Mouse (Mus musculus) heart, embryonic 13.5 days (tissue): ENCODE results near the gene Rilpl1. TPM values are rescaled to one million over a fixed set of nuclear protein-coding genes. Genes with fewer than 3 reads are reported as not detected.

Source experiments
- ATAC-seq: fragments of 200-750 bp; cut with Nextera tagmentation; 2 replicates; pipeline ENCODE4 v1.8.0; 2017; ENCODE audit warnings: moderate TSS enrichment; ENCODE audit not compliant: insufficient number of reproducible peaks, low FRiP score, low TSS enrichment; ENCODE audit errors: extremely low read depth
- H3K27ac ChIP-seq: fragments of 300-500 bp; sonication (generic); replicated peaks from 2 replicates; pipeline ENCODE4 v1.5.1; 2015; ENCODE audit warnings: moderate library complexity, mild to moderate bottlenecking, inconsistent platforms
- H3K27me3 ChIP-seq: fragments of 300-500 bp; sonication (generic); replicated peaks from 2 replicates; pipeline ENCODE4 v1.6.1; 2015; ENCODE audit warnings: mild to moderate bottlenecking, inconsistent platforms
- H3K36me3 ChIP-seq: fragments of 300-500 bp; sonication (generic); 2 replicates; pipeline ENCODE4 v1.6.1; 2015; ENCODE audit warnings: mild to moderate bottlenecking, inconsistent platforms
- H3K4me1 ChIP-seq: fragments of 300-500 bp; sonication (generic); 2 replicates; pipeline ENCODE4 v1.6.1; 2015; ENCODE audit warnings: inconsistent platforms
- H3K4me2 ChIP-seq: fragments of 300-500 bp; sonication (generic); 2 replicates; pipeline ENCODE4 v1.6.1; 2015; ENCODE audit warnings: inconsistent platforms, mild to moderate bottlenecking, moderate library complexity
- H3K4me3 ChIP-seq: fragments of 300-500 bp; sonication (generic); 2 replicates; pipeline ENCODE4 v1.5.1; 2015; ENCODE audit warnings: moderate library complexity, mild to moderate bottlenecking, inconsistent platforms
- H3K9ac ChIP-seq: fragments of 300-500 bp; sonication (generic); 2 replicates; pipeline ENCODE4 v1.6.1; 2015; ENCODE audit warnings: inconsistent platforms, mild to moderate bottlenecking, moderate library complexity
- H3K9me3 ChIP-seq: fragments of 300-500 bp; sonication (generic); 2 replicates; pipeline ENCODE4 v1.6.1; 2016; ENCODE audit warnings: inconsistent platforms
- WGBS: fragments of 180-500 bp; shearing (Covaris S2); methylation state at CpG from one replicate; pipeline ENCODE4 v1.1.7; 2015; ENCODE audit warnings: mixed read lengths; 5-methylcytosine and 5-hydroxymethylcytosine counted together
- polyA plus RNA-seq: library from polyadenylated mRNA; unstranded; fragments of >200 nt; fragmentation: Nextera tagmentation; extraction: Ambion mirVana; gene quantifications from 2 replicates; pipeline ENCODE4 v1.2.1, GENCODE M21; 2015

Gene Rilpl1
- polyA plus RNA-seq, 1 experiment from 2014 or later = 21.8 TPM

GRCm38 (mm10) chr5:124541602-124541973, 10.4 kb upstream of the Rilpl1 start:
- 6% methylated on average over 8 of the region's 8 CpGs for WGBS
- ATAC-seq = no peak
- H3K36me3 ChIP-seq = peaks cover 42% of the 10 kb centered on the region

GRCm38 (mm10) chr5:124540905-124541601, 9.9 kb upstream of the Rilpl1 start:
- Histone ChIP-seq H3K9me3 (no peaks in the 10 kb centered on the region), H3K27ac (peak overlapping the region; percentile 90), H3K4me1 (peaks cover 27% of the 10 kb centered on the region), H3K36me3 (peaks cover 37% of the 10 kb centered on the region), H3K4me2 (peak overlapping the region; percentile 83), H3K9ac (peak overlapping the region; percentile 96), H3K4me3 (peak overlapping the region; percentile 98), H3K27me3 (no peaks in the 10 kb centered on the region)
- ATAC-seq = peak; percentile 73
- under 1% methylated on average over 81 of the region's 89 CpGs for WGBS

More at GRCm38 (mm10) chr5:124541602-124541973, 10.4 kb upstream of the Rilpl1 start:
- Histone ChIP-seq H3K9ac (peak overlapping the region; percentile 96), H3K4me3 (peak overlapping the region; percentile 98), H3K27ac (peak overlapping the region; percentile 90), H3K4me2 (peak overlapping the region; percentile 83), H3K4me1 (peaks cover 25% of the 10 kb centered on the region), H3K27me3 (no peaks in the 10 kb centered on the region), H3K9me3 (no peaks in the 10 kb centered on the region)

- Histone ChIP-seq H3K36me3 (peaks cover 30% of the 10 kb centered on the region), H3K4me3 (peak within 1 kb of the TSS; percentile 98), H3K27me3 (no peaks in the 10 kb centered on the region), H3K9me3 (no peaks in the 10 kb centered on the region), H3K4me2 (peak within 1 kb of the TSS; percentile 83), H3K27ac (peak within 1 kb of the TSS; percentile 90), H3K4me1 (peaks cover 27% of the 10 kb centered on the region), H3K9ac (peak within 1 kb of the TSS; percentile 96)
- peak; percentile 91 for ATAC-seq
- whole genome bisulfite sequencing = under 1% methylated on average over 35 of the region's 35 CpGs
Observed at GRCm38 (mm10) chr5:124540383-124540786, 9.2 kb upstream of the Rilpl1 start, which contains the start of gene Tmed2. TSS of gene Tmed2 (plus strand) at chr5:124540695.

GRCm38 (mm10) chr5:124539905-124540304, 8.7 kb upstream of the Rilpl1 start:
- Histone ChIP-seq H3K9me3 (no peaks in the 10 kb centered on the region), H3K9ac (peak overlapping the region; percentile 96), H3K4me3 (peak overlapping the region; percentile 98), H3K4me1 (peaks cover 27% of the 10 kb centered on the region), H3K27me3 (no peaks in the 10 kb centered on the region), H3K36me3 (peaks cover 25% of the 10 kb centered on the region), H3K4me2 (peak overlapping the region; percentile 65), H3K27ac (peak overlapping the region; percentile 90; the same call in 1 of the 2 replicates)
- ATAC-seq = no peak
- 72% methylated on average over 4 of the region's 4 CpGs for WGBS

GRCm38 (mm10) chr5:124538813-124539792, 7.9 kb upstream of the Rilpl1 start:
- Histone ChIP-seq H3K4me1 (peaks cover 26% of the 10 kb centered on the region), H3K4me3 (no peak overlapping the region), H3K27ac (no peak overlapping the region), H3K9ac (no peak overlapping the region), H3K36me3 (peaks cover 17% of the 10 kb centered on the region), H3K4me2 (no peak overlapping the region), H3K9me3 (no peaks in the 10 kb centered on the region), H3K27me3 (no peaks in the 10 kb centered on the region)
- 79% methylated on average over 16 of the region's 16 CpGs for WGBS
- ATAC-seq = no peak

- H3K4me3 ChIP-seq = peak overlapping the region; percentile 31
- no peak for ATAC-seq
- H3K9ac ChIP-seq = peak overlapping the region; percentile 78
- peak overlapping the region; percentile 61 for H3K27ac ChIP-seq
- no peaks in the 10 kb centered on the region for H3K27me3 ChIP-seq
- no peaks in the 10 kb centered on the region for H3K36me3 ChIP-seq
- 4% methylated on average over 17 of the region's 17 CpGs for WGBS
- peak overlapping the region; percentile 61 for H3K4me2 ChIP-seq
- peaks cover 22% of the 10 kb centered on the region for H3K4me1 ChIP-seq
- H3K9me3 ChIP-seq = no peaks in the 10 kb centered on the region
Observed at GRCm38 (mm10) chr5:124536776-124537175, 5.6 kb upstream of the Rilpl1 start.

GRCm38 (mm10) chr5:124535016-124535415, 3.8 kb upstream of the Rilpl1 start:
- H3K9me3 ChIP-seq = no peaks in the 10 kb centered on the region
- ATAC-seq = no peak
- peaks cover 28% of the 10 kb centered on the region for H3K4me1 ChIP-seq
- H3K4me2 ChIP-seq = no peak overlapping the region
- no peak overlapping the region; the same call in 1 of the 2 replicates for H3K9ac ChIP-seq
- WGBS = 43% methylated on average over 5 of the region's 5 CpGs
- no peak overlapping the region for H3K27ac ChIP-seq
- H3K4me3 ChIP-seq = no peak overlapping the region
- H3K36me3 ChIP-seq = no peaks in the 10 kb centered on the region
- no peaks in the 10 kb centered on the region for H3K27me3 ChIP-seq

- no peak overlapping the region for H3K4me3 ChIP-seq
- H3K36me3 ChIP-seq = peaks cover under 1% of the 10 kb centered on the region; the same call in 1 of the 2 replicates
- H3K9ac ChIP-seq = no peak overlapping the region
- H3K9me3 ChIP-seq = no peaks in the 10 kb centered on the region
- ATAC-seq = 0 out of 2 replicates have a peak, but pooled peaks have one; percentile 9
- H3K27ac ChIP-seq = peak overlapping the region; percentile 91
- H3K4me1 ChIP-seq = peaks cover 50% of the 10 kb centered on the region
- 33% methylated on average over 7 of the region's 7 CpGs for WGBS
- H3K4me2 ChIP-seq = no peak overlapping the region; the same call in 1 of the 2 replicates
- no peaks in the 10 kb centered on the region for H3K27me3 ChIP-seq
Observed at GRCm38 (mm10) chr5:124532451-124532850, 1.3 kb upstream of the Rilpl1 start.

- Histone ChIP-seq H3K9me3 (no peaks in the 10 kb centered on the region), H3K27ac (peak overlapping the region; percentile 91), H3K4me2 (peak overlapping the region; percentile 92), H3K4me3 (peak overlapping the region; percentile 89), H3K4me1 (peaks cover 43% of the 10 kb centered on the region), H3K27me3 (no peaks in the 10 kb centered on the region), H3K36me3 (peaks cover 7% of the 10 kb centered on the region), H3K9ac (peak overlapping the region; percentile 92)
- WGBS = 14% methylated on average over 14 of the region's 14 CpGs
- ATAC-seq = peak; percentile 16; the same call in 1 of the 2 replicates
Observed at GRCm38 (mm10) chr5:124531583-124531930, 366 bp upstream of the Rilpl1 start.

GRCm38 (mm10) chr5:124529697-124530096, 1.5 kb downstream of the Rilpl1 start:
- WGBS = 44% methylated on average over 8 of the region's 8 CpGs
- H3K4me2 ChIP-seq = peak overlapping the region; percentile 92
- H3K4me1 ChIP-seq = peaks cover 42% of the 10 kb centered on the region
- H3K36me3 ChIP-seq = peaks cover 23% of the 10 kb centered on the region
- peak overlapping the region; percentile 89 for H3K4me3 ChIP-seq
- peak overlapping the region; percentile 92 for H3K9ac ChIP-seq
- H3K9me3 ChIP-seq = no peaks in the 10 kb centered on the region
- H3K27ac ChIP-seq = peak overlapping the region; percentile 91
- no peak for ATAC-seq
- H3K27me3 ChIP-seq = no peaks in the 10 kb centered on the region

GRCm38 (mm10) chr5:124529191-124529651, 2.0 kb downstream of the Rilpl1 start:
- 20% methylated on average over 8 of the region's 8 CpGs for WGBS
- ATAC-seq = no peak

More at GRCm38 (mm10) chr5:124529191-124529651, 2.0 kb downstream of the Rilpl1 start:
- Histone ChIP-seq H3K4me3 (peak overlapping the region; percentile 89), H3K27me3 (no peaks in the 10 kb centered on the region), H3K9ac (peak overlapping the region; percentile 92), H3K4me1 (peaks cover 42% of the 10 kb centered on the region), H3K4me2 (peak overlapping the region; percentile 92), H3K9me3 (no peaks in the 10 kb centered on the region), H3K27ac (peak overlapping the region; percentile 91), H3K36me3 (peaks cover 28% of the 10 kb centered on the region)
